Mouse (Mus musculus) thymus, postnatal 4 days (tissue): ENCODE measurements around the gene Basp1.

Experiments used
- DNase-seq: peaks from one replicate; pipeline ENCODE4 v3.0.0; 2021

Gene Basp1

DNA sequence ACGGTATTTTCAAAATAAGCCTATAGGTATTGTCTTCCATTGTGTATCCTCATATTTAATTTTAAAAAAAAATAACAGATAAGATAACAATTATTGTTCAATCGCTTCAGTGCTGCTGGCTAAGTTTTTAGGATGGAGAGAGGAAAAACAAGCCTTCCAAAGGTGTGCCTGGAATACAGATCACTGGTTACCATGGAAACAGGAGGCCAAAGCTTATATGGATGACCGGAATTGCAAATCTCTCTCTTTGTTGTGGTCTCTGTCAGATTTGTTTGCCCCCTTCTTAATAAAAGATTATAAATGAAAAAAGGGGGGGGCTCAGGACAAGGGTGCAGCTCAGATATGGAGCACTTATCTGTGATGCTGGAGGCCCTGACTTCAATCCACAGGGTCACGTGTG, 2.4 kb upstream of the Basp1 start:
- no peak for DNase-seq

DNA sequence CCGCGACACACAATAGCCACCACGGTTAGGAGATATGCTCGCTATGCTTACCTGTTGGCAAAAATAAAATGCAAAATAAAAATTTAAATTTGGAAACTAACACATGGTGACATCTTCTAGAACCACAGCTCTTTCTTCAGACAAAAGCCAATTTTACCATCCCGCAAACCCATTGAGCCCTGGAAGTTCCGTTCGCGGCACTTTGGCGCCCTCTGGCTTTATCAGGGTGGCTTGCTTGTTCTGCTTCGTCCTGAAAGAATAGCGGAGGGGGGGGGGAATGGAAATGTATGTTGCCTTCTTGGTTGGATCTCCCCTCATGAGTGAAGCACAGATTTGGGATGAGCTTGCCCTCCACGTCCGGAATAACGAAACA, 1.2 kb upstream of the Basp1 start:
- peak; percentile 91 for DNase-seq

- DNase-seq: peak; percentile 69
These were observed 615 bp upstream of the Basp1 start for GRCm38 (mm10) chr15:25414011-25414746.

DNA sequence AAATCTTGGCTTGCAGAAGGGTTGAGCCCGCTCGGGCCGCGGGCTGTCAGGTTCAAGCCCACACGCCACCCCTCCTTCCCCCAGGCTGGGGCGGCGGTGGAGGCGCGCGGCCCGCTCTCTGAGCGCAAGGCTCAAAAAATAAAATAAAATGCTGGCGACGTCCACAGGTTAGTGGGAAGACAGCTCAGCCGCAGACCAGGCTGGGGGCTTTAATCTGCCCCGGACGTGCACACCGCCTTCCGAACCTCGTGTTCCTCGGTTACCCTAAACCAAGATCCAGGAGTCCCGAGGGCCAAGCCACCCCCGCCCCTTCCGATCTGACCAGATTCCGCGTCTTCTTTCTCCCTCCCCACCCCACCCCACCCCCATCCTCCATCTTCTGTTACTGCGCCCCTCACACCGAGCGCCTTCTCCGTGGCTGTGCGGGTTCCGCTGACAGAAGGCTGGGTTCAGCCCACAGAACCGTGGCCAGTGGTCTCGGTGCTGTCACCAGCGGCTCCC, 753 bp downstream of the Basp1 start:
- peak; percentile 54 for DNase-seq

DNA sequence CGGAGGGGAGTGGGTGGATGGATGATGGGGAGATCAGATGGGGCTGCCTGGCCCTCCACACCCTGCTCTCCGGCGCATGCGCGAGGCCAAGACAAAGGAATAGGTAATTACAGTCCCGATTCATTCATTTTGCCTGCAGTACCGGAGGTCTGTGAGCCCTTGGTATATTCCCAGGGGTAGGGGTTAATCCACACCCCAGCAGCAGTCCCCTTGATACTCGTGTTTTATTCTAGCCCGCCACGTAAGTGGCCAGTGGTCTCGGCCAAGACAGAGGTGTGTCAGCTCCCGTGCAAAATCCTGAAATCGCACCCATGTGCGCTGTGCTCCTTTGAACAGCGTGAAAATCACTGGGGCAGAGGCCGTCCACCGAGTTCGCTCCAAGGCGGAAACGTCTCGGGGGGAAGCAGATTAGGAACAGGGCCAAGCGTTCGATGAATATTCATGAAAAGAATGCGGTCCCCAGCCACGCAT, 1.4 kb downstream of the Basp1 start:
- peak; percentile 72 for DNase-seq

- DNase-seq: no peak
These were observed 2.1 kb downstream of the Basp1 start for GRCm38 (mm10) chr15:25411461-25411860.

GRCm38 (mm10) chr15:25405926-25406325, 7.6 kb downstream of the Basp1 start:
- DNase-seq: no peak

DNA sequence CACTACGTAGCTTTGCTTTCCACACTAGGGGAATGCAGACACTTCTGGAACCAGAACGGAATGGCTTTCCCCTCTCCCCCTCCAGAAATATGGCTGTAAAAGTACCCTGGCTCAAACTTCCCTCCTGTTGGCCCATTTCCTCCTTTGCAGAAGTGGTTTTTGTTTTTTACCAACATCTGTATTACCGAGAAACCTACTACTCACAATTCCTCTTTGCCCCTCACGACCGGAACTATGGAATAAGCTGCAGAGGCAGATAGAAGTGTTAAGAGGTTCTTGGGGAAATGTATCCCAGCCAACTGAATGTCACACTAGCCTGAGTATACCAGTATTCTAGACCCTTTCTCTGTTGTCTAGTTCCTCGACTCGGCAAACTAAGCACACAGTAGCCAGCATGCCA, 9.7 kb downstream of the Basp1 start:
- DNase-seq: no peak

DNA sequence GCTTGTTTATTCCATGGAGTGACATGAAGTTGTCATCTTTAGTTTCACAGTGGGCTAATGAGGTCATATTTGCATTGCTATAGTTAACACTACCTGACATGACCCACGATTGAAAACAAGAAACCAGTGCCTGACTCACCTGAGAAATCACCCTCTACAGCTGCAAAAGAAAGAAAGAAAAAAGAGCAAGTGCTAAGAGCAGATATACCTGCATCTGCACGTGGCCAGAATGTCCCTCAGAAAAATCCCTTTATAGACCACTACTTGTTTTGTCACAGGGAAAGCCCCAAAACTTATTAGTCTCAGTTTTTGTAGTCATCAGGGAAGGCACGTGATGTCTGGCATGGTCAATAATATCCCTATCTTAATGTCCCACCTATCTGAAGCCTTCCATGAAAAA, 11.6 kb downstream of the Basp1 start:
- DNase-seq: no peak

DNA sequence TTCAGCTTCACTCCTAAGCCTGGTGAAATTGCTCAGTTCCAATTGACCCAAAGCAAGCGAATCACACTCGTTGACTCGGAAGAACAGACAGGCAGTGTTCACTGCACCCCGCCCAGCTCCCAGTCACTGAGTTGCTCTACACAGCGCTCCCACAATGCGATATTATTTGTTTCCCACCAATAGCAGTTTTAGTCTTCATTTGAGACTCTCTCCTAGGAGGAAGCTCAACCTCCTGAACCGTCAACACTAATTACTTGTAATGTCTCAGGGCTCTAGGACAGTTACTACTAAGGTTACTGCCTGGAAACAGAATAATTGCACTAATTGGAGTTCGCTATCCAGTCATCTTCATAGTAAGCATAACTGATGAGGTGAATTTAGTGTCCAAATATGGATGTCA, 13.3 kb downstream of the Basp1 start:
- DNase-seq: no peak

DNA sequence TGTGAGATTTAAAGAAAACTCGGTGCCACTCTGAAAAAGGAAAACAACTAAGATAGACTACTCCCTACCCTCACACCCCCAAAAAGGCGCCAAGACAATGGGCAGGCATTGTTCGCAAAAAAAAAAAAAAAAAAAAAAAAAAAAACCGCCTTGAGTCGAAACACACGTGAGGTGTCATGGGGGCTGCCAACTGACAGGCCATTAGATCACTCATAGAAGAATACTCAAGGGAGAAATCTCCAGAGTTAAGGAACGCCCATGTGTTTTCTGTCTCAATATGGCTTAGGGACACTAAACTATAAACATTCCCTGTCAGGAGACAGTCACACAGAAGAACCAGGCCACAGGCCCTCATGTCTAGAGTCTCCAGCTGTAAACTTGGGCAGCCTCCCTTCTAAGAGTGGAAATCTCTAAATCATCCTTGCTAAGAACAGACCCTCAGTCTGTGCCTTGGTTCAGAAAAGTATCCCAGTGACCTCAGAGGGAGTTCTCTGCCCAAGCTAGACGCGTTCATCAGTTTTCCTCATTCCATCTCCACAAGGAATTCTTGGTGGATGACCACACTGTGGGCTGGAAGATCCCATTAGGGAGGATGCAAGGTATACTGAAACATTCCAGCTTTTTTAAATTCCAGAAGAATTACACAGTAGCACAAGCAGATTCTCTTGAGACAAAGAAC, 17.5 kb downstream of the Basp1 start:
- no peak for DNase-seq

GRCm38 (mm10) chr15:25392525-25393099, 21.0 kb downstream of the Basp1 start:
- no peak for DNase-seq

- DNase-seq: no peak
These were observed 22.4 kb downstream of the Basp1 start for GRCm38 (mm10) chr15:25391210-25391609.

DNA sequence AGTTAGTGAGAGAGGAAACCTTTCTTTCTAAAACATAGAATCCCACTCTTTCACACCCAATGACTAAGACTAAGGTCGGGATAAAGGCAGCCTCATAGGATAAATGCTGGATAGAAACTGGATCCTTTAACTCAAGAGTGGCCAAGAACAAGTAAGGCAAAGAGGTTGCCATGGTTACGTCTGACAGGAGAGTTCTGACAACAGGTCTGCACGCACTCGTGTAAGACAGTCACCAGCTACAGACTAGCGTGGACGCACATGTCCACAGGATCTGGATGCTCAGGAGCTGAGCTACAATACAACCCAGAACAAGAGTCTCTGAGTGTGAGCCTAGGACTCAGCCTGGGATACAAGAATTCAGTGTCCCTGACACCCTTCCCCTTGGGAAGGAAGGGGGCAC, 26.0 kb downstream of the Basp1 start:
- no peak for DNase-seq

GRCm38 (mm10) chr15:25380051-25380450, 33.5 kb downstream of the Basp1 start:
- DNase-seq: no peak

DNA sequence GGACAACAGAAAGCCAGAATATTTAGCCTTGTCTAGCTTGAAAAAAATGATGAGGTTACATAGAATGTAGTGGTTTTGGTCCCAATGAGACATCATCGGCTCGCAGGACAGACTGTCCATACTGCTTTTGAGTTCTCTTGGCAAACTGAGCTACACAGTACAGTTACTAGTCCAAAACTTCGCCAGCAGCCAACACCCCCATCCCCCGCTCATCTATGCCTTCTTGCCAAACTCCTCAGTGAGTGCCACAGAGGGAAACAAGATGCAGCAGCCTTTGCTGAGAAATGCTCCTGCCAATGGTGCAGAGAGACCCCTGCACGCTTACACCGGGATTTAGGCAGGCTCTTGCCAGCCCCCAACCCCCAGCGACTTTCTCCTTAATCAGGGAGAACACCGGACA, 34.9 kb downstream of the Basp1 start:
- no peak for DNase-seq

DNA sequence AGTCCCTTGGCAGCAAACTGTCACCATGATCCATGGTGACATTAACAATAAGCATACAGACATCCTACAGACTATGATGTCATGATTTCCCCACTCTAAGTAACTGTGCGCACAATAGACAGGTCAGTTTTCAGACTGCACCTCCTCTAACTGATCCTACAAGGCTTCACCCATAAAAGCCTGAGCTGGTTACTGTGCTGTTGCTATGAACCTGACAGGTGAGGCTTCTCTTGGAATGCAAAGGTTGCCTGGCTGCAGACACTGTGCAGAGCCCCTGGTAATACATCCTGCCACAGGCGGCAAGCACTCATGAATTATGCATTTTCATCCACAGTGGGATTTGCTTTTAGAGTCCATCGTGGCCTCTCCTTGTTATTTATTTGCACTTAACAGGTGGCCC, 36.6 kb downstream of the Basp1 start:
- no peak for DNase-seq

- no peak for DNase-seq
These were observed 40.1 kb downstream of the Basp1 start for GRCm38 (mm10) chr15:25373486-25373885.

GRCm38 (mm10) chr15:25369522-25369921, 44.0 kb downstream of the Basp1 start:
- DNase-seq: no peak

GRCm38 (mm10) chr15:25365503-25365902, 48.1 kb downstream of the Basp1 start:
- DNase-seq: no peak

GRCm38 (mm10) chr15:25364819-25365463, 48.6 kb downstream of the Basp1 start:
- DNase-seq: no peak

DNA sequence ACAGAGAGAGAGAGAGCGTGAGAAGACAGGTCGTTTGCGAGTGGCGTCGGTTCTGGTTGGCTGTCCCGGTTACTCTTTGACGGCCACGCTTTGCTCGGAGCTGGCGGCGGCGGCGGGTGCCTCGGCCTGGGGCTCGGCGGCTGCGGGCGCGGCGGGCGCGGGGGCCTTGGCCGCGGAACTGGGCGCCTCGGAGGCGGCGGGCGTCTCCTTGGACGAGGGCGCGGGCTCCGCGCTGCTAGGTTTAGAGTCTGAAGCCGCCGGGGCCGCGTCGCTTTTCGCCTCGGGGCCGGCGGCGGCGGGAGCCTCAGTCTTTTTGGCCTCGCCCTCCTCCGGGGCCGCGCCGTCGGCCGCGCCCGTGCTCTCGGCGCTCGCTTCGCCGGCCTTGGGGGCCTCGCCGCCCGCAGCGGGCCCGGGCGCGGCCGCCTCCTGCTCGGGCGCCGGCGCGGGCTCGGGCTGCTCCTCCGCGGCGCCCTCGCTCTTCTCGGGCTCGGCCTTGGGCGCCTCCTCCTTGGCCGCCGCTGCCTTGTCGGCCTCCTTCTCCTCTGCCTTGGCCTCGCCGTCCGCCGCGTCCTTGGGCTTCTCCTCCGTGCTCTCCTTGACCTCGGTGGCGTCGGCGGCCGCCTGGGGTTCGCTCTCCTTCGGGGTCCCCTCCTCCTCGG, 49.3 kb downstream of the Basp1 start:
- DNase-seq: peak; percentile 43

GRCm38 (mm10) chr15:25363636-25364035, 49.9 kb downstream of the Basp1 start:
- DNase-seq: no peak
